In genomic region chr13:59768531-59768930, GRCm38 (mm10) we compare ENCODE assay signal across 8 mouse cellular contexts. TPM values are rescaled to one million over a fixed set of nuclear protein-coding genes. Genes with fewer than 3 reads are reported as not detected.
DNase-seq lines count a peak whose midpoint lies in the region; ATAC-seq and TF ChIP-seq lines count a peak whose summit lies in the region.
"Had no signal": no experiment of that assay in that cellular context is flagged by ENCODE, and none has a peak within 500 bp of the region (broad histone marks: within the 10 kb centered on the region; RNA-seq: fewer than 3 reads in every experiment).

No protein-coding gene starts in this region.

- no peaks in the 10 kb centered on the region for H3K27me3 ChIP-seq in forebrain, embryonic 10.5 days (ENCODE audit: poor library complexity, severe bottlenecking)
- no peaks in the 10 kb centered on the region for H3K27me3 ChIP-seq in kidney, postnatal 0 days (ENCODE audit: insufficient read depth, low read length)
- no peaks in the 10 kb centered on the region for H3K27me3 ChIP-seq in midbrain, embryonic 16.5 days (ENCODE audit: control insufficient read depth, insufficient read depth, low read depth, low read length)

- H3K9ac ChIP-seq in kidney, postnatal 0 days (ENCODE audit: low read depth, low read length) = peak overlapping the region; percentile 94
- H3K9ac ChIP-seq in midbrain, embryonic 16.5 days (ENCODE audit: low read depth, low read length) = peak overlapping the region; percentile 81

- H3K4me1 ChIP-seq in forebrain, embryonic 10.5 days = peaks cover 49% of the 10 kb centered on the region
- H3K4me1 ChIP-seq in kidney, postnatal 0 days (replicated peaks; ENCODE audit: insufficient read depth, low read length) = peaks cover 41% of the 10 kb centered on the region
- H3K4me1 ChIP-seq in midbrain, embryonic 16.5 days (ENCODE audit: control insufficient read depth, insufficient read depth, low read length) = peaks cover 32% of the 10 kb centered on the region

- peaks cover 37% of the 10 kb centered on the region for H3K36me3 ChIP-seq in forebrain, embryonic 10.5 days (replicated peaks)
- peaks cover 7% of the 10 kb centered on the region; the same call in 1 of the 2 replicates for H3K36me3 ChIP-seq in kidney, postnatal 0 days (ENCODE audit: insufficient read depth, low read length)
- H3K36me3 ChIP-seq in midbrain, embryonic 16.5 days (ENCODE audit: control insufficient read depth, insufficient read depth, low read length) = peaks cover 4% of the 10 kb centered on the region

- peak overlapping the region; percentile 94 for H3K4me3 ChIP-seq in forebrain, embryonic 10.5 days
- peak overlapping the region; percentile 91 for H3K4me3 ChIP-seq in kidney, postnatal 0 days (replicated peaks; ENCODE audit: low read depth, low read length)
- H3K4me3 ChIP-seq in midbrain, embryonic 16.5 days (ENCODE audit: low read depth, low read length) = peak overlapping the region; percentile 88

- 55% methylated on average over 13 of the region's 13 CpGs for WGBS in forebrain, embryonic 10.5 days
- 30% methylated on average over 13 of the region's 13 CpGs for WGBS in kidney, postnatal 0 days
- 35% methylated on average over 13 of the region's 13 CpGs for WGBS in midbrain, embryonic 16.5 days

- TF ChIP-seq CTCF in kidney, postnatal 0 days (IDR thresholded peaks at IDR 0.05; ENCODE audit: low read depth) = no peak

- ATAC-seq in kidney, postnatal 0 days (replicated peaks; ENCODE audit: low FRiP score, low read depth) = no peak
- ATAC-seq in midbrain, embryonic 16.5 days = no peak
- no peak for ATAC-seq in granulocyte monocyte progenitor cell, adult 5-6 weeks (replicated peaks; ENCODE audit: poor library complexity, severe bottlenecking)

- peak overlapping the region; percentile 85 for H3K4me2 ChIP-seq in kidney, postnatal 0 days (ENCODE audit: low read length)
- H3K4me2 ChIP-seq in midbrain, embryonic 16.5 days (ENCODE audit: low read length) = peak overlapping the region; percentile 85

- peak overlapping the region; percentile 91; the same call in 1 of the 2 replicates for H3K27ac ChIP-seq in forebrain, embryonic 10.5 days
- peak overlapping the region; percentile 99 for H3K27ac ChIP-seq in kidney, postnatal 0 days
- H3K27ac ChIP-seq in midbrain, embryonic 16.5 days (ENCODE audit: low read length) = no peak overlapping the region

- peak; percentile 39 to 49 for DNase-seq in spleen, postnatal 10 days (ENCODE audit: low spot score in 2 of 2)
- no peak for DNase-seq in spleen, adult 18-20 months
- DNase-seq in forebrain, embryonic 10.5 days (ENCODE audit: extremely low spot score, low spot score) = no peak
- peak; percentile 19 for DNase-seq in kidney, postnatal 0 days (ENCODE audit: low spot score)
- no peak for DNase-seq in ovary, adult 18-20 months (ENCODE audit: low spot score)

- H3K9me3 ChIP-seq in forebrain, embryonic 10.5 days = no peaks in the 10 kb centered on the region
- H3K9me3 ChIP-seq in kidney, postnatal 0 days (replicated peaks; ENCODE audit: low read length) = no peaks in the 10 kb centered on the region
- H3K9me3 ChIP-seq in midbrain, embryonic 16.5 days (replicated peaks; ENCODE audit: control insufficient read depth, low read length, poor library complexity, severe bottlenecking) = no peaks in the 10 kb centered on the region

RNA-seq across cellular contexts. Expression of gene Isca1, which starts 1.1 kb away (rescaled TPM):
- 93.3 and 93.8 TPM in 2 replicates for polyA plus RNA-seq in forebrain, embryonic 10.5 days (2016; fragmentation: Nextera tagmentation; extraction: Ambion mirVana)
- 148 and 153 TPM in 2 replicates for polyA plus RNA-seq in kidney, postnatal 0 days (2015; fragmentation: Nextera tagmentation; extraction: Ambion mirVana)
- polyA plus RNA-seq in midbrain, embryonic 16.5 days (2015; fragmentation: Nextera tagmentation; extraction: Ambion mirVana) = 164 and 165 TPM in 2 replicates
- total RNA-seq in granulocyte monocyte progenitor cell, adult 5-6 weeks (2014; fragmentation: Nextera tagmentation) = 47.4 and 55.1 TPM in 2 replicates
- total RNA-seq in granulocyte monocyte progenitor cell, adult 5-6 weeks (2017) = 23.4 and 25.8 TPM in 2 replicates

RNA-seq across cellular contexts. Expression of gene Gm49354, which starts 13.5 kb away (rescaled TPM):
- polyA plus RNA-seq in forebrain, embryonic 10.5 days (2016; fragmentation: Nextera tagmentation; extraction: Ambion mirVana) = not detected in 2 replicates
- not detected in 2 replicates for polyA plus RNA-seq in kidney, postnatal 0 days (2015; fragmentation: Nextera tagmentation; extraction: Ambion mirVana)
- polyA plus RNA-seq in midbrain, embryonic 16.5 days (2015; fragmentation: Nextera tagmentation; extraction: Ambion mirVana) = not detected in 2 replicates
- not detected in 2 replicates for total RNA-seq in granulocyte monocyte progenitor cell, adult 5-6 weeks (2014; fragmentation: Nextera tagmentation)
- not detected in 2 replicates for total RNA-seq in granulocyte monocyte progenitor cell, adult 5-6 weeks (2017)
- total RNA-seq: heart, adult 18-20 months had no signal

RNA-seq across cellular contexts. Expression of gene 1700014D04Rik, which starts 22.0 kb away (rescaled TPM):
- polyA plus RNA-seq in forebrain, embryonic 10.5 days (2016; fragmentation: Nextera tagmentation; extraction: Ambion mirVana) = not detected in 2 replicates
- not detected in 2 replicates for polyA plus RNA-seq in kidney, postnatal 0 days (2015; fragmentation: Nextera tagmentation; extraction: Ambion mirVana)
- 0.24 and 0.52 TPM in 2 replicates for polyA plus RNA-seq in midbrain, embryonic 16.5 days (2015; fragmentation: Nextera tagmentation; extraction: Ambion mirVana)
- not detected in 2 replicates for total RNA-seq in granulocyte monocyte progenitor cell, adult 5-6 weeks (2014; fragmentation: Nextera tagmentation)
- total RNA-seq in granulocyte monocyte progenitor cell, adult 5-6 weeks (2017) = not detected in 2 replicates
- total RNA-seq: heart, adult 18-20 months had no signal

RNA-seq across cellular contexts. Expression of gene Spata31d1d, which starts 37.0 kb away (rescaled TPM):
- not detected in 2 replicates for polyA plus RNA-seq in forebrain, embryonic 10.5 days (2016; fragmentation: Nextera tagmentation; extraction: Ambion mirVana)
- polyA plus RNA-seq in kidney, postnatal 0 days (2015; fragmentation: Nextera tagmentation; extraction: Ambion mirVana) = not detected in 2 replicates
- polyA plus RNA-seq in midbrain, embryonic 16.5 days (2015; fragmentation: Nextera tagmentation; extraction: Ambion mirVana) = not detected in 2 replicates
- total RNA-seq in granulocyte monocyte progenitor cell, adult 5-6 weeks (2014; fragmentation: Nextera tagmentation) = not detected in 2 replicates
- total RNA-seq in granulocyte monocyte progenitor cell, adult 5-6 weeks (2017) = not detected in 2 replicates
- total RNA-seq: heart, adult 18-20 months had no signal

RNA-seq across cellular contexts. Expression of gene Tut7, which starts 54.4 kb away (rescaled TPM):
- polyA plus RNA-seq in forebrain, embryonic 10.5 days (2016; fragmentation: Nextera tagmentation; extraction: Ambion mirVana) = 39.0 and 40.0 TPM in 2 replicates
- polyA plus RNA-seq in kidney, postnatal 0 days (2015; fragmentation: Nextera tagmentation; extraction: Ambion mirVana) = 34.7 and 38.7 TPM in 2 replicates
- 45.0 and 47.9 TPM in 2 replicates for polyA plus RNA-seq in midbrain, embryonic 16.5 days (2015; fragmentation: Nextera tagmentation; extraction: Ambion mirVana)
- total RNA-seq in granulocyte monocyte progenitor cell, adult 5-6 weeks (2014; fragmentation: Nextera tagmentation) = 63.9 and 77.9 TPM in 2 replicates
- total RNA-seq in granulocyte monocyte progenitor cell, adult 5-6 weeks (2017) = 114 and 117 TPM in 2 replicates

Comparison
In these comparisons a context has a peak if more than half of its experiments do, and no peak if none do; other contexts are left out.
1. DNase-seq: peak in spleen, postnatal 10 days (2 of 2) and kidney, postnatal 0 days (single experiment); none in spleen, adult 18-20 months (0 of 2), forebrain, embryonic 10.5 days (single experiment) and ovary, adult 18-20 months (single experiment).
2. Peak in every context shown above with its lines, with median percentiles within 50 percentile points of each other: H3K4me3 ChIP-seq.